Mouse (Mus musculus) kidney, embryonic 16.5 days (tissue): ENCODE measurements around the gene Donson. TPM values are rescaled to one million over a fixed set of nuclear protein-coding genes. Genes with fewer than 3 reads are reported as not detected.
A peak's percentile ranks its signal among the peaks of the same experiment; 100 is the strongest.

ENCODE experiments used
- ATAC-seq: fragments of 200-750 bp; cut with Nextera tagmentation; 2 replicates; pipeline ENCODE4 v1.8.0; 2017; ENCODE audit warnings: moderate TSS enrichment; ENCODE audit not compliant: low FRiP score, low TSS enrichment
- H3K27ac ChIP-seq: fragments of 300-500 bp; sonication (generic); 2 replicates; pipeline ENCODE4 v1.5.1; 2014; ENCODE audit warnings: low read length
- H3K27me3 ChIP-seq: fragments of 300-500 bp; sonication (generic); 2 replicates; pipeline ENCODE4 v1.6.1; 2014; ENCODE audit warnings: low read length, control low read depth, mixed read lengths; ENCODE audit not compliant: insufficient read depth
- H3K36me3 ChIP-seq: fragments of 300-500 bp; sonication (generic); 2 replicates; pipeline ENCODE4 v1.6.1; 2014; ENCODE audit warnings: low read length, control low read depth, mixed read lengths; ENCODE audit not compliant: insufficient read depth
- H3K4me1 ChIP-seq: fragments of 300-500 bp; sonication (generic); 2 replicates; pipeline ENCODE4 v1.6.1; 2014; ENCODE audit warnings: low read length, control low read depth, mixed read lengths; ENCODE audit not compliant: insufficient read depth
- H3K4me2 ChIP-seq: fragments of 300-500 bp; sonication (generic); replicated peaks from 2 replicates; pipeline ENCODE4 v1.6.1; 2014; ENCODE audit warnings: low read depth, low read length
- H3K4me3 ChIP-seq: fragments of 300-500 bp; sonication (generic); 2 replicates; pipeline ENCODE4 v1.5.1; 2014; ENCODE audit warnings: mild to moderate bottlenecking, low read length
- H3K9ac ChIP-seq: fragments of 300-500 bp; sonication (generic); replicated peaks from 2 replicates; pipeline ENCODE4 v1.6.1; 2014; ENCODE audit warnings: low read length
- H3K9me3 ChIP-seq: fragments of 300-500 bp; sonication (generic); 2 replicates; pipeline ENCODE4 v1.6.1; 2016; ENCODE audit warnings: low read length, control low read depth
- WGBS: fragments of 180-500 bp; shearing (Covaris S2); extraction: QIAGEN DNeasy Blood & Tissue Kit; methylation state at CpG from one replicate; pipeline ENCODE4 v1.1.7; 2014; 5-methylcytosine and 5-hydroxymethylcytosine counted together
- polyA plus RNA-seq: library from polyadenylated mRNA; unstranded; fragments of >200 nt; fragmentation: Nextera tagmentation; extraction: Ambion mirVana; gene quantifications from 2 replicates; pipeline ENCODE4 v1.2.1, GENCODE M21; 2015

The Donson gene
- polyA plus RNA-seq, 1 experiment from 2014 or later: 21.5 TPM

DNA sequence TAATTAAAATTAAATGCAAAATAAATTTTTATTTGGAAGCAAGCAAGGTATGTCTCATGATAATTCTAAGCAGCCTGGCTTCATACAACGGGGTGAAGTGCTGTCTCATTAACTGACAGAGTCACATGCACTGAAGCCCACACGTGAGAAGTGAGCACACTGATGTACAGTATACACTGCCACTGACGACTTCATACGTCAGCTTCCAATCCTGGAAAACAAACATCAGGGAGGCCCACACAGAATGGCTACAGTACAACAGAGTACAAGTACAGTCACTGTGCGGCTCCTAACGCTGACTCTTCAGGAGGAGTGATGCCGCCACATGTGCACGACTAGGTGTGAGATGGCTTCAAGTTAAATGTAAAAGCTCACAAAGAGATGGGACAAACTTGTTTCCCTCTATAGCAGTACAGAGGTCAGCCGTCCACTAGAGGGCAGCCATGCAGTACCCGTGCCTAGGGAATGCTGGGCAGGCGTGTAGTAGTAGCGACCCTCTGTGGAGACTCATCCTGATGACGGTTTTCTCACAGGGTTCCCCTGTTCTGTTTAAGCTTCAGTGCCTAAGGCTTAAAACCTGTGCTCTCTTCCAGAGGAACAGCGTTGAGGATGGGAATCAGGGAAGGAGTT, 6.0 kb upstream of the Donson start:
- H3K4me2 ChIP-seq: no peak overlapping the region
- H3K27ac ChIP-seq: no peak overlapping the region
- H3K36me3 ChIP-seq: peaks cover 13% of the 10 kb centered on the region
- ATAC-seq: peak; percentile 96
- H3K9me3 ChIP-seq: 0 out of 2 replicates have a peak, but pooled peaks cover 3% of the 10 kb centered on the region
- H3K4me1 ChIP-seq: peaks cover 15% of the 10 kb centered on the region
- H3K27me3 ChIP-seq: no peaks in the 10 kb centered on the region
- H3K4me3 ChIP-seq: no peak overlapping the region
- H3K9ac ChIP-seq: no peak overlapping the region
- 26% methylated on average over 14 of the region's 14 CpGs for WGBS

DNA sequence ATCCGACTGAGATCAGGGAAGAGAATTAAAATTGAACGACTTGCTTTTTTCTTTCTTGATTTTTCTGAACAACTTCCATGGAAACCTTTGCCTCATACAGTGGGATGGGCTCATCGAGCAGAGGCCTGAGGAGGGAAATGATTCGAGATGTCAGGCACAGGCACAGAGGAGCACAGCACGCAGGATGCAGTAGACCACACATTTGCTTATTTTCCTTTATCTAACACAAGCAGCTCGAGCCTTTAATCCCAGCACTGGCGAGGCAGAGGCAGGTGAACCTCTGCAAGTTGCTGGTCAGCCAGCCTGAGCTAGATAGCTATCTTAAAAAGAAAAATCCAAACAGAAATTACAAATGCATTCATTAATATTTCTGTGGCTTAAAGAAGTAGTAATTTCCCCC, 1.2 kb upstream of the Donson start:
- Histone ChIP-seq H3K27ac (no peak overlapping the region), H3K9ac (0 out of 2 replicates have a peak overlapping the region, but pooled peaks have one; percentile 20), H3K9me3 (no peaks in the 10 kb centered on the region), H3K4me3 (no peak overlapping the region), H3K27me3 (no peaks in the 10 kb centered on the region), H3K36me3 (peaks cover 8% of the 10 kb centered on the region; the same call in 1 of the 2 replicates), H3K4me2 (no peak overlapping the region), H3K4me1 (peaks cover 20% of the 10 kb centered on the region)
- ATAC-seq: no peak
- WGBS: 53% methylated on average over 7 of the region's 7 CpGs

DNA sequence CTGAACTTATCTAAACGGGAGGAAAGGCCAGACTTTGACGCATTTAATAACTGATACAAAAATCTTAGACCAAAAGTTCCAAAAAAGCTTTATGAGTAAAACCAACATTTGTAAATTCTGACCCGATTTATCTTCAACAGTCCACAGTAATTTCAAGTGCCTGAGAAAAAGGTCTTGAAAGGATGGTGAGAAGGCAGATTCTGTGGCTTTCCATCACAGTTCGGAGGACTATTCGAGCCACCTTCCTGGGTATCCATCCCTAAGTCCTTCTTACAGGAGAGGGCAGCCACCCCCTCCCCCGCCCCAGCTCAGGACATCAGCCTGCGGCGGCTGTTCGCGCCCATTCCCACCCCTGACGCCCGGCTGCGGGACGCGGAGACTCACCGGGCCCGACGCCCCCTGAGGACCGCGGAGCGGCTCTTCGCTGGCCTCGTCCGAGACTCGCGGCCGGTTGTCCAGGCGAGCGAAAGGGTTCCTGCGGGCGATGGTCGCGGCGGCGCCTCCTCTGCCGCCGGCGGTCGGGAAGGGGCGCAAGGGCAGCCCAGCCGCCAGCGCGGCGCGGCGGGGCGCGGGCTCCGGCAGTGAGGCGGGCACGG, 449 bp downstream of the Donson start:
- H3K27ac ChIP-seq: peak overlapping the region; percentile 59; the same call in 1 of the 2 replicates
- ATAC-seq: peak; percentile 54
- 1% methylated on average over 51 of the region's 51 CpGs for WGBS

DNA sequence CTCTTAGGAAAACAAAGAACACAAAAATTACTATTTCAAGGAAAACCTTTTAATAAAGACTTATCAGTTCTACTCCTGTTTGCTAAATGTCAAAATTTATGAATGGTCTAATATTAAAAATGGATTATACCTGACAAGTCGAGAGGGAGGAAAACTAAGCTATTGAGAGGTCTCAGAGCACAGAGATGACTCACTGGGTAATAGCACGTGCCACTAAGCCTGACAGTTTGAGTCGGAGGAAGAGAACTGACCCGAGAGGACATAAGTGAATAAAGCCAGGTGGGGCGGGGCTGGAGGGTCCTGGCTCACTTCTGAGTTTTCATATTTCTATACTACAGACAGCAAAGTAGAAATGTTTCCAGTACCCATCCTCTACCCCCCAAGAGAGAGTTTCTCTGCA, 2.2 kb downstream of the Donson start:
- no peak overlapping the region for H3K9ac ChIP-seq
- H3K27ac ChIP-seq: no peak overlapping the region
- 84% methylated on average over 5 of the region's 5 CpGs for WGBS
- no peak for ATAC-seq
- H3K4me2 ChIP-seq: no peak overlapping the region
- H3K9me3 ChIP-seq: no peaks in the 10 kb centered on the region
- no peak overlapping the region for H3K4me3 ChIP-seq
- no peaks in the 10 kb centered on the region for H3K27me3 ChIP-seq
- H3K4me1 ChIP-seq: peaks cover 20% of the 10 kb centered on the region
- peaks cover 24% of the 10 kb centered on the region for H3K36me3 ChIP-seq

More for the DNA sequence above, 449 bp downstream of the Donson start:
- H3K27me3 ChIP-seq: no peaks in the 10 kb centered on the region
- peak overlapping the region; percentile 68 for H3K4me3 ChIP-seq
- H3K4me1 ChIP-seq: peaks cover 20% of the 10 kb centered on the region
- no peaks in the 10 kb centered on the region for H3K9me3 ChIP-seq
- H3K9ac ChIP-seq: peak overlapping the region; percentile 78
- peak overlapping the region; percentile 62 for H3K4me2 ChIP-seq
- H3K36me3 ChIP-seq: peaks cover 14% of the 10 kb centered on the region

DNA sequence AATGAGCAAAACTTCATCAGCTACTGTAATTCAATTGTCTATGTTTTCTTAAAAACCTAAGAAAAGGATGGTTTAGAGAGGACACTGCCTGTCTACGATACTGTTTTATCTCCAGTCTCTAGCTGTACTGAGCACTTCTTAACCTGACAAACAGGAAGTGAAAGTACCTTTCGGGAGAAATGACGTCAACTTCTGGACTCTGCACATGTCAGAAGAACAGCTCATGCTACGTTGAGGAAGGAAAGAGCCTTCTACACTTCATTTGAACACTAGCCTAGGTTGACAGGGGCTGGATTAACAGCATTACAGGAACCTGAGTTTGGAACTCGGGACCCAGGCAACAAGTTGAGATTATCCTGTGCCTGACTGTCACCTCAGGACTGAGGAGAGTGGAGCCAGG, 3.0 kb downstream of the Donson start:
- H3K4me3 ChIP-seq: no peak overlapping the region
- WGBS: 85% methylated on average over 5 of the region's 5 CpGs
- no peaks in the 10 kb centered on the region for H3K9me3 ChIP-seq
- H3K27ac ChIP-seq: no peak overlapping the region
- no peak overlapping the region for H3K4me2 ChIP-seq
- H3K4me1 ChIP-seq: peaks cover 20% of the 10 kb centered on the region
- no peak overlapping the region for H3K9ac ChIP-seq
- no peak for ATAC-seq
- peaks cover 31% of the 10 kb centered on the region for H3K36me3 ChIP-seq
- no peaks in the 10 kb centered on the region for H3K27me3 ChIP-seq

DNA sequence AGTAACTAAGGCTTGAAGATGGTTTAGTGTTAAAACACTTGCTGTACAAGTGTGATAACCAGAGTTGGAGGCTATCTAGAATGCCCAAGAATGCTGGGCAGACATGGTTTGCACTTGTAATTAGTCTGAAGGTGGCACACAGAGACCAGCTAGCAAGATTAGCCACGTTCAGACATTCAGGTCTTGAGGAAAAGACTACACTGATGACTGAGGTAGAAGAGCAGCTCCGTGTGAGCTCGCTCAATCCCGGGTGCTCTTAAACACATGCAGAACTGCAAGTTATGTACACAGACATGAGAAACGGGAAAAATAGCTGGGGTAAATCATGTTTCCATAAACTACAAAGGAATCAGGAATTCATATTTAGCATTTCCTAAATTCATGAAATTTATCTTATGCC, 7.9 kb downstream of the Donson start:
- Histone ChIP-seq H3K36me3 (peaks cover 58% of the 10 kb centered on the region), H3K4me2 (no peak overlapping the region), H3K9ac (no peak overlapping the region), H3K9me3 (no peaks in the 10 kb centered on the region), H3K4me3 (no peak overlapping the region), H3K4me1 (no peaks in the 10 kb centered on the region), H3K27ac (no peak overlapping the region), H3K27me3 (no peaks in the 10 kb centered on the region)
- WGBS: 80% methylated on average over 5 of the region's 5 CpGs
- ATAC-seq: no peak

DNA sequence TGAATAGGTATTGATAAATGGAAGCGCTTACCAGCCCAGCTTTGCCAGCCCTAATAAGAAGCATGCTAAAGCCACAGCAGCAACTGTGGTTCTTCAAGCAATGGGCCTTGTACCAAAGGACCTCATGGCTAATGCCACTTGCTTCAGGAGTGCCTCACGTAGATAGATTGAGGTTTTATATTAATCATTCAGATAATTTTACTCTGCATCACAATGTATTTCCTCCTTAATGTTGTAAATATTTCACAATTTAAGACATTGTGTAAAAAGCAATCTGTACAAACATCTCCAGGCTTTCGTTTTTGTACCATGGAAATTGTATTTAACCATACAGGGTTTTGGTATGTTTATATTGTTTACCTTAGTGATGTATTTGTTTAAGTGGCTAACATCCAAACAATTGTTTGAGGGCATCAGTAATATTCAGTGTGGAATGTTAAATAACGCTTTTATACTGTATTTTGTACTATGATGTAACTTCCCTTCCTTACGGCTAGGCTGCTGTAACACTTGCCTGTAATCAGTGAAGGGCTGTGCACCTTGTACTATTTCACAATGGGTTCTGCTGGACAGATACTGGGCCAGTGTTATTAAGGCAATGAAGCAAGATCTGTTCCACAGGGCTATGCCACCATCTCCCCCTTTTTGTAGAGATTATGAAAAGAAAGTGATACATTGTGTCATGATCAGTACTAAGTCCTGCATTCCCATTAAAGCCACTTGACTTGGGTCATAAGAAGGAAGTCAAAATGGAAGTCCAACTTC, 10.2 kb downstream of the Donson start:
- no peak overlapping the region for H3K4me2 ChIP-seq
- no peak overlapping the region for H3K27ac ChIP-seq
- H3K4me3 ChIP-seq: no peak overlapping the region
- H3K9ac ChIP-seq: no peak overlapping the region
- ATAC-seq: no peak
- H3K4me1 ChIP-seq: no peaks in the 10 kb centered on the region
- no peaks in the 10 kb centered on the region for H3K27me3 ChIP-seq
- H3K36me3 ChIP-seq: peaks cover 58% of the 10 kb centered on the region
- no peaks in the 10 kb centered on the region for H3K9me3 ChIP-seq
- 87% methylated on average over 5 of the region's 5 CpGs for WGBS

DNA sequence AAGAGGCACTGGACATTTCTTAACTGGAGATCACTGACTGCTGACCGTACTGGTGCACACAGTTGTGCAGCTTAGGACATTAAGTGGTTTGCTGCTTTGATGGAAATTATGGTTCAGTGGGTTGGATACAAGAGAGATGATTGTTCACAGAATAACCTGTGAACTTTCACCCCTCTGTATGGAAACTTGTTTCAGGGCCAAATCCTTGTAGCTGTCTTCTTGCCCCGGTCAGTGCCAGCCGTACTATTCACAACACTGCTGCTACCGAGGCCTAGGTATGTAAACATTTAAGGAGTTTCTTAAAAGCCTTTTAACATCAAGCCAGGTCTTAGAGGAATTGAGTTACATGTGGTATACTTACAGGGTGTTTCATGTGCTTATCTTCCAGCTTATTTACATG, 14.1 kb downstream of the Donson start:
- WGBS: 85% methylated on average over 4 of the region's 4 CpGs

DNA sequence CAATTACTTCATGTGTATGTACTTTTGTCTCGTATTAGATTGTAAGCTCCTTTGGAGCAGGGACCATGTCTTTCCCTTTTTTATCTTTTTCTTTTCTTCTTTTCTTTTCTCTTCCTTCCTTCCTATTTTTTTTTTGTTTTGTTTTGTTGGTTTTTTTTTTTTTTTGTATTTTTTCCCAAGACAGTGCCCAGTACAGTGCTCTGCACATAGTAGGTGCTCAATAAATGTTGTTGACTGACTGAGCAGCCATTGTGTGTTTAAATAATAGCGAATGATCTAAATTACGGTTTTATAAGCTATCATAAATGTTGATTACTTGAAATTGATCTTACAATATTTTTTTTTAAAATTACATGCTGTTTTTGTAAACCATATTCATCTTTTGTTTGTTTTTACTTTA, 24.8 kb downstream of the Donson start:
- no peaks in the 10 kb centered on the region for H3K4me1 ChIP-seq
- H3K27me3 ChIP-seq: no peaks in the 10 kb centered on the region
- H3K4me3 ChIP-seq: no peak overlapping the region
- H3K4me2 ChIP-seq: no peak overlapping the region
- no peak for ATAC-seq
- peaks cover 66% of the 10 kb centered on the region for H3K36me3 ChIP-seq
- no peak overlapping the region for H3K9ac ChIP-seq
- 92% methylated on average over 3 of the region's 3 CpGs for WGBS
- H3K9me3 ChIP-seq: peaks cover 7% of the 10 kb centered on the region
- H3K27ac ChIP-seq: no peak overlapping the region

More for the DNA sequence above, 14.1 kb downstream of the Donson start:
- no peaks in the 10 kb centered on the region for H3K9me3 ChIP-seq
- peaks cover 59% of the 10 kb centered on the region for H3K36me3 ChIP-seq
- no peak overlapping the region for H3K9ac ChIP-seq
- no peak overlapping the region for H3K27ac ChIP-seq
- no peak overlapping the region for H3K4me3 ChIP-seq
- no peak for ATAC-seq
- no peak overlapping the region for H3K4me2 ChIP-seq
- no peaks in the 10 kb centered on the region for H3K4me1 ChIP-seq
- no peaks in the 10 kb centered on the region for H3K27me3 ChIP-seq

DNA sequence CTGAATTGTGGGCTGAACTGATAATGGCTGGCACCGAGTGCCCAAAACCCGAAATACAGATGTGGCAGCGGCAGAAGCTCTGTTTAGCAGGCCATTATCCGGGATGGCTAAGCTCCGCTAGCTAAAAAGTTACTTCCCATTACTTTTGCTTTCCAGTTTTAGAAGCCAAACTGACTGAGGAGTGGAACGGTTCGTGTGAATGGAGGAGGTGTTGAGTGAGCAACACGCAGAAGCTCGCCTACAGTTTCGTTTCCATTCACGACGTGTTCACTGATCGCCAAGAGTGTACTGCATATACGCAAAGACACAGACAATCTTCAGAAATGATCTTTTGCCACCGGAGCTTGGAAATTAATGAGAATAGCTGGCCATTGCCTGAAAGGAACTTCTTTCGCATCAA, 26.2 kb downstream of the Donson start:
- no peak overlapping the region for H3K4me3 ChIP-seq
- no peak overlapping the region for H3K27ac ChIP-seq
- H3K4me2 ChIP-seq: no peak overlapping the region
- no peak overlapping the region for H3K9ac ChIP-seq
- no peaks in the 10 kb centered on the region for H3K4me1 ChIP-seq
- H3K27me3 ChIP-seq: no peaks in the 10 kb centered on the region
- no peak for ATAC-seq
- H3K9me3 ChIP-seq: peaks cover 7% of the 10 kb centered on the region
- WGBS: 95% methylated on average over 16 of the region's 16 CpGs
- H3K36me3 ChIP-seq: peaks cover 76% of the 10 kb centered on the region
